Mouse (Mus musculus) intestine, embryonic 14.5 days (tissue): Measurements from ENCODE around the gene Ppp1r3d. TPM values are rescaled to one million over a fixed set of nuclear protein-coding genes. Genes with fewer than 3 reads are reported as not detected.
A peak's percentile ranks its signal among the peaks of the same experiment; 100 is the strongest.

ENCODE experiments used
- ATAC-seq: fragments of 200-750 bp; cut with Nextera tagmentation; replicated peaks from 2 replicates; pipeline ENCODE4 v1.8.0; 2017; ENCODE audit warnings: low read depth, moderate number of reproducible peaks, moderate TSS enrichment, moderate library complexity; ENCODE audit not compliant: low FRiP score, low TSS enrichment
- DNase-seq: peaks from one replicate; pipeline ENCODE4 v3.0.0-alpha.2; 2018; ENCODE audit warnings: low spot score
- H3K27ac ChIP-seq: fragments of 300-500 bp; sonication (generic); 2 replicates; pipeline ENCODE4 v1.5.1; 2014; ENCODE audit warnings: low read depth, mild to moderate bottlenecking, control low read depth
- H3K27me3 ChIP-seq: fragments of 300-500 bp; sonication (generic); replicated peaks from 2 replicates; pipeline ENCODE4 v1.6.1; 2014; ENCODE audit warnings: low read length, control low read depth; ENCODE audit not compliant: control insufficient read depth, insufficient read depth
- H3K36me3 ChIP-seq: fragments of 300-500 bp; sonication (generic); 2 replicates; pipeline ENCODE4 v1.6.1; 2014; ENCODE audit warnings: low read length, control low read depth; ENCODE audit not compliant: control insufficient read depth, insufficient read depth
- H3K4me1 ChIP-seq: fragments of 300-500 bp; sonication (generic); replicated peaks from 2 replicates; pipeline ENCODE4 v1.6.1; 2014; ENCODE audit warnings: low read length, control low read depth, mixed read lengths; ENCODE audit not compliant: control insufficient read depth, insufficient read depth
- H3K4me2 ChIP-seq: fragments of 300-500 bp; sonication (generic); 2 replicates; pipeline ENCODE4 v1.6.1; 2014; ENCODE audit warnings: low read length
- H3K4me3 ChIP-seq: fragments of 300-500 bp; sonication (generic); 2 replicates; pipeline ENCODE4 v1.5.1; 2014; ENCODE audit warnings: low read depth, low read length, control low read depth, mixed read lengths
- H3K9ac ChIP-seq: fragments of 300-500 bp; sonication (generic); 2 replicates; pipeline ENCODE4 v1.6.1; 2014; ENCODE audit warnings: mild to moderate bottlenecking, low read length
- H3K9me3 ChIP-seq: fragments of 300-500 bp; sonication (generic); 2 replicates; pipeline ENCODE4 v1.6.1; 2016; ENCODE audit warnings: low read length, control low read depth; ENCODE audit not compliant: control insufficient read depth
- WGBS: fragments of 180-500 bp; shearing (Covaris S2); extraction: QIAGEN DNeasy Blood & Tissue Kit; methylation state at CpG from one replicate; pipeline ENCODE4 v1.1.7; 2014; 5-methylcytosine and 5-hydroxymethylcytosine counted together
- polyA plus RNA-seq: library from polyadenylated mRNA; unstranded; fragments of >200 nt; fragmentation: Nextera tagmentation; extraction: Ambion mirVana; gene quantifications from 2 replicates; pipeline ENCODE4 v1.2.1, GENCODE M21; 2014

Ppp1r3d gene
- polyA plus RNA-seq, 1 experiment from 2014 or later, result 4.9 TPM

DNA sequence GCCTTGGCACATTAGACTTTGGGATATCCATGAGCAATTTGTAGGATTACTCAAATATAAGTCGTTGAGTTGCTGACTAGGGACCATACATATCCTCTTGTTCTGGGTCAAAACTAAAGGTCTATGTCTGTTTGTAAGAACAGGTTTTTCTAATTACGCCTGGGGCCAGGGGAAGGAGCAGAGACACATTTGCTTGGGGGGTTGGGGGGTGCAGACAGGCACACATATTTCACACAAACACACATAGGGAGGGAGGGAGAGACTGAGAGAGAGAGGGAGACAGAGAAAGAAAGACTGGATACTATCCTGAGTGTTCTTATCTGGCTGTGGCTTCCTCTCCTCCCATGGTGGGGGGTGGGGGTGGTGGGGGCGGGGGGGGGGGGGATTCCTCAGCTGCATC is 7.9 kb upstream of the Ppp1r3d start:
- peak; percentile 24 for DNase-seq
- Histone ChIP-seq H3K9me3 (no peaks in the 10 kb centered on the region), H3K36me3 (peaks cover 21% of the 10 kb centered on the region; the same call in 1 of the 2 replicates), H3K27ac (no peak overlapping the region; the same call in 1 of the 2 replicates), H3K4me2 (no peak overlapping the region), H3K27me3 (no peaks in the 10 kb centered on the region), H3K4me1 (no peaks in the 10 kb centered on the region; the same call in 1 of the 2 replicates), H3K9ac (no peak overlapping the region), H3K4me3 (no peak overlapping the region)
- 33% methylated on average over 2 of the region's 3 CpGs for WGBS
- ATAC-seq, result no peak

DNA sequence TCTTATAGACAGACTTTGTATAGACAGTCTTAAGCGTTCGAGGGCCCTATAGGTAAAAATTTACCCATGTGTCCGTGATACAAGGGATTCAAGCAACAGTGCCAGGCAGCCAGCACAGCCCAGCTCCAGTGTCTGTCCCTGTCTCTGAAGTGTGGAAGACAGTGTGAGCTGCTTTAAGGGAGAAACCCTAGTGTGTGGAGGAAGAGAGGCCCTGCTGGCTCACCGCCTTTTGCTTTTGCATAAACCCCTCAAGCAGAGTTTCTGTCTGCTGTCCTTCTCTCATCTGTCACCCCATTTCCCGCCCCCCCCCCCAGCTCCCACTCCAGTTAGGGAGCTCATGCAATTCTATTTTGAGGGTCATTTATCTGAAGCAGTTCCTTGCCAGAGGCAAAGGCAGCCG is 7.3 kb upstream of the Ppp1r3d start:
- WGBS, result 46% methylated on average over 6 of the region's 6 CpGs
- Histone ChIP-seq H3K9ac (no peak overlapping the region), H3K36me3 (peaks cover 21% of the 10 kb centered on the region; the same call in 1 of the 2 replicates), H3K4me3 (no peak overlapping the region), H3K4me2 (no peak overlapping the region), H3K27ac (no peak overlapping the region; the same call in 1 of the 2 replicates), H3K4me1 (peaks cover 1% of the 10 kb centered on the region; the same call in 1 of the 2 replicates), H3K9me3 (no peaks in the 10 kb centered on the region), H3K27me3 (no peaks in the 10 kb centered on the region)
- DNase-seq (peak; percentile 49), ATAC-seq (no peak)

- Histone ChIP-seq H3K4me2 (no peak overlapping the region), H3K4me1 (peaks cover 10% of the 10 kb centered on the region; the same call in 1 of the 2 replicates), H3K27ac (no peak overlapping the region), H3K27me3 (no peaks in the 10 kb centered on the region), H3K4me3 (no peak overlapping the region), H3K36me3 (peaks cover 21% of the 10 kb centered on the region; the same call in 1 of the 2 replicates), H3K9ac (no peak overlapping the region), H3K9me3 (no peaks in the 10 kb centered on the region)
- ATAC-seq, result no peak
- 83% methylated on average over 9 of the region's 9 CpGs for WGBS
- DNase-seq, result no peak
These were observed 6.3 kb upstream of the Ppp1r3d start for GRCm38 (mm10) chr2:178420576-178420975.

DNA sequence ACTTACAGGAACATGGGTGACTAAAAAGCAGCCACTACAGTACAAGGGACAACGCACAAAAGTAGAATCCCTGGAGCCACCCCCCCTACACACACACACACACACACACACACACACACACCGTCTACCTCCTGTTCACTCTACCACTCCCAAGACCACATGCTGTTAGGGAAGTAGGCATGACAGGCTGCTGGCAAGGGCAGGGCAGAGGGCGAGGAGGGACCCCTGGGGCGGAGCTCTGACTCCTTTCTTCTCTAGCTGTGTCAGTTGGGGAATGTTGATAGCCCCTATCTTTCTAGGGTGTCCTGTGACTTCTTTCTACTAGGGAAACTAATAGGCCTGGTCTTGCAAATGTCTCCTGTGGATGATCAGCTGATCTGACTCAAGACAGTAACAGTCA is 2.7 kb upstream of the Ppp1r3d start:
- DNase-seq (no peak), ATAC-seq (no peak)
- H3K27me3 ChIP-seq, result no peaks in the 10 kb centered on the region
- no peak overlapping the region for H3K27ac ChIP-seq
- peaks cover 16% of the 10 kb centered on the region for H3K4me1 ChIP-seq
- H3K9ac ChIP-seq, result no peak overlapping the region
- no peak overlapping the region for H3K4me2 ChIP-seq
- H3K9me3 ChIP-seq, result no peaks in the 10 kb centered on the region
- H3K4me3 ChIP-seq, result no peak overlapping the region
- peaks cover 16% of the 10 kb centered on the region; the same call in 1 of the 2 replicates for H3K36me3 ChIP-seq
- 78% methylated on average over 4 of the region's 4 CpGs for WGBS

- Histone ChIP-seq H3K27me3 (no peaks in the 10 kb centered on the region), H3K4me2 (no peak overlapping the region), H3K4me1 (peaks cover 17% of the 10 kb centered on the region), H3K36me3 (peaks cover 16% of the 10 kb centered on the region; the same call in 1 of the 2 replicates), H3K9ac (no peak overlapping the region), H3K27ac (no peak overlapping the region), H3K4me3 (no peak overlapping the region), H3K9me3 (no peaks in the 10 kb centered on the region)
- ATAC-seq (no peak), DNase-seq (peak; percentile 48)
- 60% methylated on average over 13 of the region's 13 CpGs for WGBS
These were observed 2.2 kb upstream of the Ppp1r3d start for GRCm38 (mm10) chr2:178416427-178416826.

DNA sequence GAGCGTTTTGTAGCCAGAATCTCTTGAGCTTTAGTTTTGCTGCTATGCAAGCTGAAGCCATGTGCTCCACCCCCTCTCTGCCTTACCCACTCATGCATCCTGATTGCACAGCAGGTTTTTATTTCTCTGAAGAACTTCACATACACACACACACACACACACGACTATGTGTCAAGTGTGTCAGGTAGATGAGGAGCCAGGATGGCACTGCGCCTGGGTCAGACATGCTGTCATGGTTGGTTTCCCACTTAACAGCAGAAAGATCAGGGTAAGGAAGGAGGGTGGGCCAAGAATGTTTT is 827 bp upstream of the Ppp1r3d start:
- peaks cover 6% of the 10 kb centered on the region; the same call in 1 of the 2 replicates for H3K36me3 ChIP-seq
- 25% methylated on average over 3 of the region's 3 CpGs for WGBS
- peaks cover 23% of the 10 kb centered on the region for H3K4me1 ChIP-seq
- H3K4me2 ChIP-seq, result peak overlapping the region; percentile 99
- peak overlapping the region; percentile 64 for H3K4me3 ChIP-seq
- DNase-seq (no peak), ATAC-seq (peak; percentile 0; the same call in 1 of the 2 replicates)
- no peaks in the 10 kb centered on the region for H3K27me3 ChIP-seq
- H3K9me3 ChIP-seq, result no peaks in the 10 kb centered on the region
- H3K9ac ChIP-seq, result no peak overlapping the region
- no peak overlapping the region; the same call in 1 of the 2 replicates for H3K27ac ChIP-seq

DNA sequence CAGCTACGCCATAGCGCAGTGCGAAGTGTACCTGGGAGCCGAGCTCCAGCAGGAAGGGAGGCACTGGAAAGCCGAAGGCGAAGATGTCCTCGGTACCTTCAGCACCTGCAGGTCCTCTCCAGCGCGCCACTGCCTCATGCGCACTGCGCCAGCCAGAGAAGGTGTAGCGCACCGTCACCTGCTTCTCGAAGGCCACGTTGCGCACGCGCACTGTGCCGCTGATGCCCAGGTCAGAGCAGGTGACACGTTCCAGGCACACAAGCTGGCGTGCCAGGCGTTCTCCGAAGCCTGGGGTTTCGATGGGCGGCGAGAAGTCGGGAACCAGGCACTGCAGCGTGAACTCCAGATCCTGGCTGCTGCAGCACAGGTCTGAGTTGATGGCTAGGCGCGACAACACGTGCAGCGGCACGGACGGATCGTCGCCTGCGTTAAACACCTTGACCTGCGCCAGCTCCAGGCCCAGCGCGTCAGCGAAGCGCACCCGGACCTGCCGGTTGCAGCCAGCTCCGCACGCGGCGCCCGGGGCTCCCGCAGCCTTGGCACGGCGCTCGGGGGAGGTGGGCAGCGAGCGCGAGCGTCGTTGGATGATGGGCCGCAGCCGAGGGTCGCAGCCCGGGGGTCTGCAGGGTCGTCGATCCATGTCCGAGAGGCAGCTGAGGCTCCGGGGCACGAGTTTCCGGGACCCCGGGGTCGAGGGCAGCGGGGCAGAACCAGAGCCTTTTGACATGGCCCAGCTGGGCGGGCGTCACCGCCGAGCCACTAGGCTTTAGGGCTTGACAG is 601 bp downstream of the Ppp1r3d start:
- WGBS, result 10% methylated on average over 75 of the region's 75 CpGs
- Histone ChIP-seq H3K36me3 (peaks cover 6% of the 10 kb centered on the region; the same call in 1 of the 2 replicates), H3K9me3 (no peaks in the 10 kb centered on the region), H3K4me3 (peak overlapping the region; percentile 64), H3K27ac (peak overlapping the region; percentile 81; the same call in 1 of the 2 replicates), H3K9ac (peak overlapping the region; percentile 66), H3K4me1 (peaks cover 23% of the 10 kb centered on the region), H3K27me3 (no peaks in the 10 kb centered on the region), H3K4me2 (peak overlapping the region; percentile 99)
- DNase-seq (peak; percentile 69), ATAC-seq (peak; percentile 24)

- Histone ChIP-seq H3K9ac (0 out of 2 replicates have a peak overlapping the region, but pooled peaks have one; percentile 66), H3K4me1 (peaks cover 23% of the 10 kb centered on the region), H3K27me3 (no peaks in the 10 kb centered on the region), H3K36me3 (peaks cover 1% of the 10 kb centered on the region; the same call in 1 of the 2 replicates), H3K9me3 (no peaks in the 10 kb centered on the region), H3K4me3 (peak overlapping the region; percentile 64), H3K27ac (no peak overlapping the region), H3K4me2 (peak overlapping the region; percentile 99)
- DNase-seq (no peak), ATAC-seq (0 out of 2 replicates have a peak, but pooled peaks have one; percentile 1)
- WGBS, result 57% methylated on average over 13 of the region's 13 CpGs
These were observed 1.2 kb downstream of the Ppp1r3d start for GRCm38 (mm10) chr2:178413081-178413480.
